Mouse (Mus musculus): ENCODE data around the gene Gm14862. TPM values are rescaled to one million over a fixed set of nuclear protein-coding genes. Genes with fewer than 3 reads are reported as not detected.

The Gm14862 gene
- polyA plus RNA-seq, 1 experiment = not detected

GRCm38 (mm10) chrX:9244603-9245336 lies 11.9 kb downstream of the Gm14862 start:
- no peak for TF ChIP-seq CTCF (IDR thresholded peaks at IDR 0.05; ENCODE audit: control insufficient read depth, insufficient read depth, insufficient read length)

DNA sequence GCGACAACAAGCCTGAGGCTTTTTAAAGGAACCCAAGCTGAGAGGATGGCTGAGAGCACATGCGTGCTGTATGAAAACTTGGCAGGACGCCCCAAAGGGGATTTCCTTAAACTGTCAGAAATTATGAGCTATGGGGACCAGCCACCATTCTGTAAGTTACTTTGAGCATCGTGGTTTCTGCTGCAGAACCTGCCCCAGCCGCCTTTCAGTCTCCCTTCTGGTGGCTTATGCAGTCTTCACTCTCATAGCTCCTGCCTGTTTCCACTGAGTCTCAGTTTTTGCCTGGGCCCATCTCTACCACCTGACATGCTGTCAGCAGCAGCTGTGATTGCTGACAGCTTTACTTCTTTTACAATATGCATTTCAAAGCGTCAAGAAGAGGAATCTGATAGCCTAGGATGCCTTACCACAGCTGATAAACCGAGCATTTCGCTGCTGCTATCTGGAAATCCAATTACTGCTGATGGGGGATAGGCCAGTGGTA lies 13.3 kb downstream of the Gm14862 start:
- Histone ChIP-seq H3K36me3 (ENCODE audit: control insufficient read depth, insufficient read depth) (no peaks in the 10 kb centered on the region), H3K79me3 (ENCODE audit: low read depth) (no peaks in the 10 kb centered on the region), H3K27me3 (ENCODE audit: control insufficient read depth, insufficient read depth, insufficient read length) (no peaks in the 10 kb centered on the region), H3K79me2 (ENCODE audit: control insufficient read depth, insufficient read depth) (no peaks in the 10 kb centered on the region), H3ac (ENCODE audit: control insufficient read depth, insufficient read length, low read depth) (no peak overlapping the region), H3K4me3 (ENCODE audit: insufficient read depth, poor library complexity, severe bottlenecking) (no peak overlapping the region)
- TF ChIP-seq CEBPB (IDR thresholded peaks at IDR 0.05; ENCODE audit: low read depth) (no peak), FOSL1 (IDR thresholded peaks at IDR 0.05; ENCODE audit: insufficient read depth, low read length, poor library complexity, severe bottlenecking) (no peak), MAX (IDR thresholded peaks at IDR 0.05) (no peak), USF1 (IDR thresholded peaks at IDR 0.05; ENCODE audit: low read depth) (no peak), MYOG (IDR thresholded peaks at IDR 0.05; ENCODE audit: control insufficient read depth, extremely low read depth, insufficient read length) (no peak), MYOD1 (IDR thresholded peaks at IDR 0.05; ENCODE audit: control insufficient read depth, insufficient read length, low read depth) (no peak), CTCF (IDR thresholded peaks at IDR 0.05; ENCODE audit: control insufficient read depth, insufficient read depth, insufficient read length) (no peak)

More at GRCm38 (mm10) chrX:9244603-9245336, 11.9 kb downstream of the Gm14862 start:
- Histone ChIP-seq H3K79me3 (ENCODE audit: low read depth) (no peaks in the 10 kb centered on the region), H3K79me2 (ENCODE audit: control insufficient read depth, insufficient read depth) (no peaks in the 10 kb centered on the region), H3K36me3 (ENCODE audit: control insufficient read depth, insufficient read depth) (no peaks in the 10 kb centered on the region), H3K27me3 (ENCODE audit: control insufficient read depth, insufficient read depth, insufficient read length) (no peaks in the 10 kb centered on the region), H3K4me3 (ENCODE audit: insufficient read depth, poor library complexity, severe bottlenecking) (no peak overlapping the region), H3ac (ENCODE audit: control insufficient read depth, insufficient read length, low read depth) (no peak overlapping the region)

GRCm38 (mm10) chrX:9240737-9241591 lies 15.7 kb downstream of the Gm14862 start:
- H3K79me3 ChIP-seq (ENCODE audit: low read depth) = no peaks in the 10 kb centered on the region
- no peak overlapping the region for H3K4me3 ChIP-seq (ENCODE audit: insufficient read depth, poor library complexity, severe bottlenecking)
- H3K27me3 ChIP-seq (ENCODE audit: control insufficient read depth, insufficient read depth, insufficient read length) = no peaks in the 10 kb centered on the region
- H3K79me2 ChIP-seq (ENCODE audit: control insufficient read depth, insufficient read depth) = no peaks in the 10 kb centered on the region
- no peaks in the 10 kb centered on the region for H3K36me3 ChIP-seq (ENCODE audit: control insufficient read depth, insufficient read depth)
- TF ChIP-seq CEBPB (IDR thresholded peaks at IDR 0.05; ENCODE audit: low read depth) = no peak
- no peak for TF ChIP-seq USF1 (IDR thresholded peaks at IDR 0.05; ENCODE audit: low read depth)
- TF ChIP-seq CTCF (IDR thresholded peaks at IDR 0.05; ENCODE audit: control insufficient read depth, insufficient read depth, insufficient read length) = no peak
- TF ChIP-seq MYOG (IDR thresholded peaks at IDR 0.05; ENCODE audit: control insufficient read depth, extremely low read depth, insufficient read length) = no peak
- TF ChIP-seq MAX (IDR thresholded peaks at IDR 0.05) = no peak
- H3ac ChIP-seq (ENCODE audit: control insufficient read depth, insufficient read length, low read depth) = no peak overlapping the region

- no peaks in the 10 kb centered on the region for H3K36me3 ChIP-seq (ENCODE audit: control insufficient read depth, insufficient read depth)
- no peak overlapping the region for H3ac ChIP-seq (ENCODE audit: control insufficient read depth, insufficient read length, low read depth)
- TF ChIP-seq CEBPB (IDR thresholded peaks at IDR 0.05; ENCODE audit: low read depth) (no peak), USF1 (IDR thresholded peaks at IDR 0.05; ENCODE audit: low read depth) (no peak), MAX (IDR thresholded peaks at IDR 0.05) (no peak), CTCF (IDR thresholded peaks at IDR 0.05; ENCODE audit: control insufficient read depth, insufficient read depth, insufficient read length) (no peak), MYOD1 (IDR thresholded peaks at IDR 0.05; ENCODE audit: control insufficient read depth, insufficient read length, low read depth) (no peak), MYOG (IDR thresholded peaks at IDR 0.05; ENCODE audit: control insufficient read depth, extremely low read depth, insufficient read length) (no peak), FOSL1 (IDR thresholded peaks at IDR 0.05; ENCODE audit: insufficient read depth, low read length, poor library complexity, severe bottlenecking) (no peak)
- no peaks in the 10 kb centered on the region for H3K27me3 ChIP-seq (ENCODE audit: control insufficient read depth, insufficient read depth, insufficient read length)
- H3K4me3 ChIP-seq (ENCODE audit: insufficient read depth, poor library complexity, severe bottlenecking) = no peak overlapping the region
- H3K79me2 ChIP-seq (ENCODE audit: control insufficient read depth, insufficient read depth) = no peaks in the 10 kb centered on the region
- H3K79me3 ChIP-seq (ENCODE audit: low read depth) = no peaks in the 10 kb centered on the region
Measured at GRCm38 (mm10) chrX:9227105-9227504, 29.6 kb downstream of the Gm14862 start.

DNA sequence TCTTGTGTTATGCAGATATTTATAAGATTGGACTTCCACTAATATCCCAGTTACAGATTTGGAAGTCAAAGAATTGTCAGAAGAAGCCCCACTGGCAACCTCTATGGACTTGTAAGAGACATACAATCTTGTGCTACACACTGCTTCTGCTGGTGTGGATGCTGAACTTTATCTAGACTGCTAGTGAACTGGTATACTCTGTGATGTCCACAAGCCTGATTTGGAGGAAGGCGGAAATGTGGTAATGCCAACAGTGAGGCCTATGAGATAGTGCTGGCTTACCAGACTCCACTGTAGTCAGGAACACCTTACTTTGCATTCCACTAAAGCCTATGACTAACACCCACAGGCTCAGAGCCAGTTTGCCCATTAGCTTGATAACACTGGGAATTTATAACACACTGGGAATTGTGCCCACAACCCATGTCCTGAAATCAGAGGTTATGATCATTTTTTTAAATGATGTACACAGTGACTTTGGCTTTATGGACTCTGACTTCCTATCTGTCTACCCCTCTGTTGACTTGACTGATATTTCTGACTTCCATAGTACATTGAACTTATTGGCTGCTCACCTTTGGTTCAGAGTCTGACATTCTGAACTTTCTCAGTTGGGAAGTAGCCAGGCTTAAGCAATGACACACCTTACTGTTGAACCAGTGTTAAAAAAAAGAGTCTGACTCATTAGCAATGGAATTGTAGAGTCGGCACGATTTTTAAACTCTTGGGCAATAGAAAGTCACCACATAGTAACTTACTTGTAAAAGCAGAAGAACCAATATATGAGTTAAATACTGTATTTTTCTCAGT lies 34.1 kb downstream of the Gm14862 start:
- TF ChIP-seq MYOD1 (IDR thresholded peaks at IDR 0.05; ENCODE audit: control insufficient read depth, insufficient read length, low read depth) (no peak), CEBPB (IDR thresholded peaks at IDR 0.05; ENCODE audit: low read depth) (peak; percentile 91), USF1 (IDR thresholded peaks at IDR 0.05; ENCODE audit: low read depth) (no peak)
- no peaks in the 10 kb centered on the region for H3K36me3 ChIP-seq (ENCODE audit: control insufficient read depth, insufficient read depth)
- H3K79me2 ChIP-seq (ENCODE audit: control insufficient read depth, insufficient read depth) = no peaks in the 10 kb centered on the region

More for the DNA sequence above, 34.1 kb downstream of the Gm14862 start:
- no peaks in the 10 kb centered on the region for H3K27me3 ChIP-seq (ENCODE audit: control insufficient read depth, insufficient read depth, insufficient read length)
- H3K4me3 ChIP-seq (ENCODE audit: insufficient read depth, poor library complexity, severe bottlenecking) = no peak overlapping the region
- no peaks in the 10 kb centered on the region for H3K79me3 ChIP-seq (ENCODE audit: low read depth)
- H3ac ChIP-seq (ENCODE audit: control insufficient read depth, insufficient read length, low read depth) = no peak overlapping the region
